Mouse (Mus musculus) adipose tissue, adult 10 weeks (tissue): ENCODE measurements around the gene Myh8. TPM values are rescaled to one million over a fixed set of nuclear protein-coding genes. Genes with fewer than 3 reads are reported as not detected.

Experiments
- polyA plus RNA-seq: library from polyadenylated mRNA; stranded (reverse); fragments of 350-450 nt; fragmentation: Illumina TruSeq; extraction: RNeasy Lipid Tissue Mini Kit (QIAGEN cat#74804); gene quantifications from one replicate; pipeline ENCODE4 v1.2.3, GENCODE M21; 2014; ENCODE audit warnings: low read depth, low replicate concordance

The Myh8 gene
- not detected for polyA plus RNA-seq

DNA sequence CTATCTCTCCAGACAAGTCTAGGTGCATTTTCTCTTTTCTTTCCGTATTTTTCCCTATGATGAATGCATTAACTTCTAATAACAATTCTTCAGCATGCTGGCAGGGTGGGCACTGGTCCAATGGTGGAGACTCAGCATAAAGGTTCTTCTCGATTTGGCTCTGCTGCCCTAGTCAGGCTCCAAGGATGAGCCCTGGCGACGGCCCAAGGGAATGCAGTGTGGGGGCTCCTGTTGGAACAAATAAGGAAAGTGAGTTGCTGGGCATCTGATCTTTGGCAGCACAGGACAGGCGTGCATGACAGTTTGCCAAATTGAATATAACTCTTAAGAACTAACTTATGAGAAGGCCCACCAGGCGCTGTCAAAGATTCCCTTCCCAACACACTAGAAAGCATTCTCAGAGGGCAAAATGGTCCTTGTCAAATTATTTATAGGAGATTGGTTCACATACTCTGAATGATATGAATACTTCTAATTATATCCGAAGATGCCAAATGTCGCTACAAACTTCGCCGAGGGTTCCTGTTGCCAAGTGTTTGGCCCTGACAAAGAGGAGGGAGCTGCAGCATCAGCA is at the start of gene Myh8:
TSS of gene Myh8 (plus strand) at position 524 of the 574 bp plus-strand sequence.

DNA sequence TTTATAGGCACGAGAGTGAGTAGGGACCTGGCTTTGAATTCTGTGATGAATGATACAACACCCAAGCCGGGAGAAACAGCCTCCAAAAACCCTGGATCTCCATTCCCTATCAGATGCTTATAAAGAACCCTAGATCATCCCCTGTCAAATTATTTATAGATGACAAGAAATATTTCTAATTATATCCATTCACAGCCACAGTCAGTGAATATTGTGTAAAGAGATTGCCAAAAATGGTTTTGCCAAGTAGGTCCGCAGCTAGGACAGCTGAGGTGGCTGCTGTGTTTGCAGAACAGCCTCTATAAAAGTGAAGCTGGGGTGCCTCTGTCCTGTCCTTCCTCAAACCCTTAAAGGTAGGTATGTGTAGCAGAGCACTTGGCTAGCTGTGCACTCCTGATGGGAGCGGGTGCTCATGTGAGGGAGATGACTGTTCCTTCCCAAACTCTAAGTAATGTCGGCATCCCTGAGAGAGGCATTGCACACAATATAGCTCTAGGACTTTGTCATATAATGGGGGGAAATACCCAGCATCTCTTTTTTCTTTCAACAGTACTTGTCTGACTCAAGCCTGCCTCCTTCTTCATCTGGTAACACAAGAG is 39.3 kb upstream of the Myh8 start, which contains the start of gene Myh4:
TSS of gene Myh4 (plus strand) at position 549 of the 599 bp plus-strand sequence.

DNA sequence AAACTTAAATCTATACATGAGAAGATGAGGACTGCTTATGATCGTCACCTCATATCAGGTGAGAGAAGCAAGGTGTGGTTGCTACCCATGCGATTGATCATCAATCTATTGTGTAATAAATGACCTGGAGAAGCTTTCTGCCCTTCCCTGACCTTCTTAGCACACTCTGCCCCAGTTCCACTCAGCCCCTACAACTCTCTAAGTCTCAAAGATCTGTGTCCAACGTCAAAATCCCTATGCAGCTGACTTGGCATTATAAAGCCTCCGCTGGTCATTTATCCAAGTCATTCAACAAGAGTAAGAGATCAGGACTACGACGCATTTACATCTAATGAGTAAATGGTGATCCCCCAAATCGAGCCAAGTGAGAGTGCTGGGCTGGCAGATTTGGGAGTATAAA is 44.4 kb downstream of the Myh8 start, which contains the start of gene Myh13:
TSS of gene Myh13 (plus strand) at position 301 of the 400 bp plus-strand sequence.

Other genes starting within 250 kb of the Myh8 start
- 19.8 TPM for gene Adprm, start 224.5 kb upstream of the Myh8 start, polyA plus RNA-seq
- 7.9 TPM for gene Sco1, start 224.5 kb upstream of the Myh8 start, polyA plus RNA-seq
- gene Myh3, start 198.8 kb upstream of the Myh8 start, polyA plus RNA-seq: 0.05 TPM
- 0.11 TPM for gene Myh2, start 106.1 kb upstream of the Myh8 start, polyA plus RNA-seq
- gene Myh1, start 77.1 kb upstream of the Myh8 start, polyA plus RNA-seq: 1.0 TPM
- not detected for gene Myh4, start 39.1 kb upstream of the Myh8 start, polyA plus RNA-seq
- gene Myh13, start 44.5 kb downstream of the Myh8 start, polyA plus RNA-seq: 1.1 TPM
- gene Gas7, start 178.3 kb downstream of the Myh8 start, polyA plus RNA-seq: 18.3 TPM